Mouse (Mus musculus): Measurements from ENCODE around the gene Krtap29-1. TPM values are rescaled to one million over a fixed set of nuclear protein-coding genes. Genes with fewer than 3 reads are reported as not detected.

The Krtap29-1 gene
- total and polyA plus RNA-seq, 3 experiments, result not detected

GRCm38 (mm10) chr11:99993620-99994383 is 14.9 kb upstream of the Krtap29-1 start, which contains the start of gene Krtap17-1:
Gene Krtap17-1 (minus strand): TSS chr11:99993994.
- no peak for TF ChIP-seq POLR2AphosphoS5 (IDR thresholded peaks at IDR 0.05; ENCODE audit: insufficient replicate concordance, low read depth, low read length)
- TF ChIP-seq GATA2 (IDR thresholded peaks at IDR 0.05; ENCODE audit: borderline replicate concordance, low read depth, low read length), result no peak
- Histone ChIP-seq H3K27me3 (ENCODE audit: insufficient read depth, low read length) (no peaks in the 10 kb centered on the region; the same call in 1 of the 2 replicates), H3K36me3 (replicated peaks) (no peaks in the 10 kb centered on the region)

DNA sequence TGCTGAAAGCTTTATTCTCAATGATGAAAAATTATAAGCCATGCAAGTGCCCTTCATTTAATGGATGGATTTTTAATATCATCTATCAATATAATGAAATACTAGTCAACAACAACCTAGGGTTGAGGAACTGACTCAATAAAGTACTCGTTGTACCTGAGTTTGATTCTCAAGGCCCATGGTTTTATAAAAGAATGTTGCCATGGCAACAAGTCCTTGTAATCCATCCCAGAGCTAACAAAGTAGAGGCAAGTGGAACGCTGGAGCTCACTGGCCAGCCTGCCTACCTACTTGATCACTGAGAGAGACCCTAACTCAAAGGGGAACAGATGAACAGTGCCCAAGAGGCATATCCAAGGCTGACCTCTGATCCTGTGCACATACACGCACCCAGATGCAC is 11.7 kb upstream of the Krtap29-1 start:
- no peak for DNase-seq (ENCODE audit: low spot score)
- H3K4me1 ChIP-seq (ENCODE audit: insufficient read depth, low read depth, low read length), result no peaks in the 10 kb centered on the region; the same call in 1 of the 2 replicates
- TF ChIP-seq POLR2AphosphoS5 (IDR thresholded peaks at IDR 0.05; ENCODE audit: insufficient replicate concordance, low read depth, low read length) (no peak), CTCF (IDR thresholded peaks at IDR 0.05; ENCODE audit: low read depth, low read length) (no peak), TAL1 (conservative IDR thresholded peaks at IDR 0.05; ENCODE audit: low read depth, low read length) (no peak), GATA1 (IDR thresholded peaks at IDR 0.05; ENCODE audit: borderline replicate concordance, low read length) (no peak), GATA2 (IDR thresholded peaks at IDR 0.05; ENCODE audit: borderline replicate concordance, low read depth, low read length) (no peak)
- H3K4me3 ChIP-seq (ENCODE audit: low read depth, low read length), result no peak overlapping the region
- H3K36me3 ChIP-seq (replicated peaks), result no peaks in the 10 kb centered on the region
- ATAC-seq (ENCODE audit: extremely low read depth, insufficient number of reproducible peaks, low FRiP score, poor library complexity, severe bottlenecking), result no peak
- H3K27me3 ChIP-seq (ENCODE audit: insufficient read depth, low read length), result no peaks in the 10 kb centered on the region; the same call in 1 of the 2 replicates
- peaks cover 57% of the 10 kb centered on the region for H3K9me3 ChIP-seq (replicated peaks)

More at GRCm38 (mm10) chr11:99993620-99994383, 14.9 kb upstream of the Krtap29-1 start, which contains the start of gene Krtap17-1:
- DNase-seq (ENCODE audit: low spot score) (no peak), ATAC-seq (ENCODE audit: extremely low read depth, insufficient number of reproducible peaks, low FRiP score, poor library complexity, severe bottlenecking) (no peak)
- H3K4me1 ChIP-seq (ENCODE audit: insufficient read depth, low read depth, low read length), result no peaks in the 10 kb centered on the region
- H3K4me3 ChIP-seq (ENCODE audit: low read depth, low read length), result no peak within 1 kb of the TSS; the same call in 1 of the 2 replicates
- H3K9me3 ChIP-seq (replicated peaks), result peaks cover 56% of the 10 kb centered on the region

DNA sequence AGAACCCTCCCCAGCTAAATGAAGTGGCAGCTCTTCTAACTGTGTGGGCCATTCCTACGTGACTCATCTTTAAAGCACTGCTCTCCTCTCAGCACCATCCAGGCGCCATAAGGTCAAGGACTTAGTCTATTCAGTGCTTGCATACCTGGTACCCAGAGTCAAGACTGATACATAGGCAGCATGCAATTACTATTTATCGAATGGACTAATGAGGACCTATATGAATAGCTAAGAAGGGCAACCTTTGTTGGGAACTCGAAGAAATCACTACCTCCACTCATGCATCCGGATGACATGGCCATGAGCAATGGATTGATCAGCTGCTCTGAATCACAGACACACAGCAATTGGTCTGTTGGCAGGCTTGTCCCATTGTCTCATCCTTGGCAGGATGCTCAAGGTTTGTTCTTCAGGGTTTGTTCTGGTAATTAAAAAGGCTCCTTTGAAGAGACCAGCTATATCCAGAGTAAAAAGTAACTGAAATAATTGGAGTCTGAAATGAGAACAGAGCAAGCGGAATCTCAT is 11.1 kb upstream of the Krtap29-1 start:
- peaks cover 64% of the 10 kb centered on the region for H3K9me3 ChIP-seq (replicated peaks)
- no peaks in the 10 kb centered on the region; the same call in 1 of the 2 replicates for H3K27me3 ChIP-seq (ENCODE audit: insufficient read depth, low read length)
- ATAC-seq (ENCODE audit: extremely low read depth, insufficient number of reproducible peaks, low FRiP score, poor library complexity, severe bottlenecking) (no peak), DNase-seq (ENCODE audit: low spot score) (no peak)
- TF ChIP-seq GATA1 (IDR thresholded peaks at IDR 0.05; ENCODE audit: borderline replicate concordance, low read length) (no peak), POLR2AphosphoS5 (IDR thresholded peaks at IDR 0.05; ENCODE audit: insufficient replicate concordance, low read depth, low read length) (no peak), TAL1 (conservative IDR thresholded peaks at IDR 0.05; ENCODE audit: low read depth, low read length) (no peak), GATA2 (IDR thresholded peaks at IDR 0.05; ENCODE audit: borderline replicate concordance, low read depth, low read length) (no peak), CTCF (IDR thresholded peaks at IDR 0.05; ENCODE audit: low read depth, low read length) (no peak)
- H3K4me1 ChIP-seq (ENCODE audit: insufficient read depth, low read depth, low read length), result no peaks in the 10 kb centered on the region; the same call in 1 of the 2 replicates
- H3K4me3 ChIP-seq (ENCODE audit: low read depth, low read length), result no peak overlapping the region
- no peaks in the 10 kb centered on the region for H3K36me3 ChIP-seq (replicated peaks)

DNA sequence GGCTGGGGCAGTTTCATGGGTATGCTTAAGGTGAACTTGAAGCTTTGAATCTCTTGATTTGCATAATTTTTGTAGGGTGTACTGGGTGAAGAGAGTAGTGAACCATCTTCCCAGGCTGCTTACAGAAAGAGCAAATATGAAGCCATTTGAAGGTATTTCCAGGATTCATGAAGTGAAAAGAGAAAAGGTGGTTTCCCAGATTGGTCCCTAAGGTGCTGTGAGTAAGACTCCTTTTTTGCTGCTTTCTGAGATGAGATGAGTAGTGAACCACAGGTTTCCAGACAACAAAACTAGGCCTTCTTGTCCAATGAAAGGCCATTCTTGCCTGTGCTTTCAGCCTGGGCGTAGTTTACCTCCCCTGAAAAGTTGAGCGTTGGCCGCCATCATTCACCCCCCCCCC is 9.7 kb upstream of the Krtap29-1 start:
- no peaks in the 10 kb centered on the region; the same call in 1 of the 2 replicates for H3K4me1 ChIP-seq (ENCODE audit: insufficient read depth, low read depth, low read length)
- no peak for TF ChIP-seq GATA2 (IDR thresholded peaks at IDR 0.05; ENCODE audit: borderline replicate concordance, low read depth, low read length)
- TF ChIP-seq GATA1 (IDR thresholded peaks at IDR 0.05; ENCODE audit: borderline replicate concordance, low read length), result no peak
- no peak for TF ChIP-seq CTCF (IDR thresholded peaks at IDR 0.05; ENCODE audit: low read depth, low read length)
- TF ChIP-seq TAL1 (conservative IDR thresholded peaks at IDR 0.05; ENCODE audit: low read depth, low read length), result no peak
- no peak for TF ChIP-seq POLR2AphosphoS5 (IDR thresholded peaks at IDR 0.05; ENCODE audit: insufficient replicate concordance, low read depth, low read length)
- DNase-seq (ENCODE audit: low spot score) (no peak), ATAC-seq (ENCODE audit: extremely low read depth, insufficient number of reproducible peaks, low FRiP score, poor library complexity, severe bottlenecking) (no peak)
- H3K36me3 ChIP-seq (replicated peaks), result no peaks in the 10 kb centered on the region
- H3K9me3 ChIP-seq (replicated peaks), result peaks cover 64% of the 10 kb centered on the region
- no peak overlapping the region for H3K4me3 ChIP-seq (ENCODE audit: low read depth, low read length)
- H3K27me3 ChIP-seq (ENCODE audit: insufficient read depth, low read length), result no peaks in the 10 kb centered on the region

GRCm38 (mm10) chr11:99986180-99986647 is 7.4 kb upstream of the Krtap29-1 start, which contains the start of gene Krtap16-1:
Gene Krtap16-1 (minus strand): TSS chr11:99986597.
- Histone ChIP-seq H3K36me3 (replicated peaks) (no peaks in the 10 kb centered on the region), H3K9me3 (replicated peaks) (peaks cover 68% of the 10 kb centered on the region), H3K4me3 (ENCODE audit: low read depth, low read length) (peak within 1 kb of the TSS; percentile 36; the same call in 1 of the 2 replicates), H3K27me3 (ENCODE audit: insufficient read depth, low read length) (no peaks in the 10 kb centered on the region), H3K4me1 (ENCODE audit: insufficient read depth, low read depth, low read length) (no peaks in the 10 kb centered on the region; the same call in 1 of the 2 replicates)
- DNase-seq (ENCODE audit: low spot score) (no peak), ATAC-seq (ENCODE audit: extremely low read depth, insufficient number of reproducible peaks, low FRiP score, poor library complexity, severe bottlenecking) (no peak)
- TF ChIP-seq GATA2 (IDR thresholded peaks at IDR 0.05; ENCODE audit: borderline replicate concordance, low read depth, low read length) (no peak), GATA1 (IDR thresholded peaks at IDR 0.05; ENCODE audit: borderline replicate concordance, low read length) (no peak), POLR2AphosphoS5 (IDR thresholded peaks at IDR 0.05; ENCODE audit: insufficient replicate concordance, low read depth, low read length) (no peak), CTCF (IDR thresholded peaks at IDR 0.05; ENCODE audit: low read depth, low read length) (no peak), TAL1 (conservative IDR thresholded peaks at IDR 0.05; ENCODE audit: low read depth, low read length) (no peak)

All from G1E (cell line).